Mouse (Mus musculus) thymus, adult 2 months (tissue): ENCODE measurements around the gene Pxmp4.

ENCODE experiments used
- CTCF ChIP-seq: fragments of 200-500 bp; IDR thresholded peaks from 2 replicates; pipeline ENCODE4 v1.5.1; 2012; ENCODE audit warnings: mild to moderate bottlenecking, control low read depth, low read length, moderate library complexity, borderline replicate concordance; ENCODE audit not compliant: control insufficient read depth, poor library complexity, insufficient read depth; ENCODE audit errors: extremely low read depth
- POLR2A ChIP-seq: fragments of 200-500 bp; IDR thresholded peaks from 2 replicates; pipeline ENCODE4 v1.6.1; 2012; ENCODE audit warnings: mild to moderate bottlenecking, low read length, control low read depth, moderate library complexity; ENCODE audit not compliant: control insufficient read depth, poor library complexity, insufficient read depth; ENCODE audit errors: extremely low read depth

DNA sequence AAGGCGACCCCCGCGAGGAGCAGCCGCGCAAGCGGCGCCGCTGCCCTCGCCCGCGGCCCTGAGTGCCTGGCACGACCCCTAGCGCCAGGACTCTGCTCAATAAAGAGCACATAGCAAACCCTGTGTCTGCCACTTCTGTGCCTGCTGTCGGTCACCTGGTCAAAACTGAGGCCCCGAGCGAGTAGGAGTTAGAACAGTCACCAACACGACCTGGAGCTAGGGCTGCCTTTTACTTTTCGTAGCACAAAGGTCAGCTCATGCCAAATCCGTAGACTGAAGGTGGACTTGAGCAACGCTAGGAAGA, 53.7 kb downstream of the Pxmp4 start:
- TF ChIP-seq CTCF (no peak), POLR2A (no peak)
